Mouse (Mus musculus) heart, embryonic 13.5 days (tissue): ENCODE data around the gene Epn3. TPM values are rescaled to one million over a fixed set of nuclear protein-coding genes. Genes with fewer than 3 reads are reported as not detected.

Source experiments
- ATAC-seq: fragments of 200-750 bp; cut with Nextera tagmentation; 2 replicates; pipeline ENCODE4 v1.8.0; 2017; ENCODE audit warnings: moderate TSS enrichment; ENCODE audit not compliant: insufficient number of reproducible peaks, low FRiP score, low TSS enrichment; ENCODE audit errors: extremely low read depth
- H3K27ac ChIP-seq: fragments of 300-500 bp; sonication (generic); replicated peaks from 2 replicates; pipeline ENCODE4 v1.5.1; 2015; ENCODE audit warnings: moderate library complexity, mild to moderate bottlenecking, inconsistent platforms
- H3K27me3 ChIP-seq: fragments of 300-500 bp; sonication (generic); replicated peaks from 2 replicates; pipeline ENCODE4 v1.6.1; 2015; ENCODE audit warnings: mild to moderate bottlenecking, inconsistent platforms
- H3K36me3 ChIP-seq: fragments of 300-500 bp; sonication (generic); 2 replicates; pipeline ENCODE4 v1.6.1; 2015; ENCODE audit warnings: mild to moderate bottlenecking, inconsistent platforms
- H3K4me1 ChIP-seq: fragments of 300-500 bp; sonication (generic); 2 replicates; pipeline ENCODE4 v1.6.1; 2015; ENCODE audit warnings: inconsistent platforms
- H3K4me2 ChIP-seq: fragments of 300-500 bp; sonication (generic); 2 replicates; pipeline ENCODE4 v1.6.1; 2015; ENCODE audit warnings: inconsistent platforms, mild to moderate bottlenecking, moderate library complexity
- H3K4me3 ChIP-seq: fragments of 300-500 bp; sonication (generic); 2 replicates; pipeline ENCODE4 v1.5.1; 2015; ENCODE audit warnings: moderate library complexity, mild to moderate bottlenecking, inconsistent platforms
- H3K9ac ChIP-seq: fragments of 300-500 bp; sonication (generic); 2 replicates; pipeline ENCODE4 v1.6.1; 2015; ENCODE audit warnings: inconsistent platforms, mild to moderate bottlenecking, moderate library complexity
- H3K9me3 ChIP-seq: fragments of 300-500 bp; sonication (generic); 2 replicates; pipeline ENCODE4 v1.6.1; 2016; ENCODE audit warnings: inconsistent platforms
- WGBS: fragments of 180-500 bp; shearing (Covaris S2); methylation state at CpG from one replicate; pipeline ENCODE4 v1.1.7; 2015; ENCODE audit warnings: mixed read lengths; 5-methylcytosine and 5-hydroxymethylcytosine counted together
- polyA plus RNA-seq: library from polyadenylated mRNA; unstranded; fragments of >200 nt; fragmentation: Nextera tagmentation; extraction: Ambion mirVana; gene quantifications from 2 replicates; pipeline ENCODE4 v1.2.1, GENCODE M21; 2015

Epn3 gene
- polyA plus RNA-seq, 1 experiment from 2014 or later, result 11.8 TPM

DNA sequence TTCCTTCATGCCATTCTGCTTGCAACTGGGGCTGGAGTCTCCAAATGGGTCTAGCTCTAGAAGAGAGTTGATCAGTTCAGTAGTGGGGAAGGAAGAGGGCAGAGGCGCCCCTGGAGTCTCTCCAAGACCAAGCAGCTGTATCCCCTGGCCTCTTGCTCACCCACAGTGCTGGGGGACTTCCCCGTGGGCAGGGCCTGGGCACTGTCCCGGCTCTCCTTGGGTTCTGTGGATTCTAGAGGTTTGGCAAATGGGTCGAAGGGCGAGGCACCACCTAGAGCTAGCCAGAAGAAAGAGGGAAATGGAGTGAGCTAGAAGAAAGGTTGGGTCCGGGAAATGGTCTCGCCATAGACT, 8.1 kb downstream of the Epn3 start:
- no peak for ATAC-seq
- no peak overlapping the region for H3K27ac ChIP-seq
- H3K4me3 ChIP-seq, result peak overlapping the region; percentile 48; the same call in 1 of the 2 replicates
- H3K36me3 ChIP-seq, result peaks cover 20% of the 10 kb centered on the region
- H3K4me2 ChIP-seq, result peak overlapping the region; percentile 70
- H3K9me3 ChIP-seq, result no peaks in the 10 kb centered on the region
- no peak overlapping the region for H3K9ac ChIP-seq
- H3K27me3 ChIP-seq, result peaks cover 78% of the 10 kb centered on the region
- peaks cover 32% of the 10 kb centered on the region for H3K4me1 ChIP-seq
- WGBS, result 59% methylated on average over 7 of the region's 7 CpGs

DNA sequence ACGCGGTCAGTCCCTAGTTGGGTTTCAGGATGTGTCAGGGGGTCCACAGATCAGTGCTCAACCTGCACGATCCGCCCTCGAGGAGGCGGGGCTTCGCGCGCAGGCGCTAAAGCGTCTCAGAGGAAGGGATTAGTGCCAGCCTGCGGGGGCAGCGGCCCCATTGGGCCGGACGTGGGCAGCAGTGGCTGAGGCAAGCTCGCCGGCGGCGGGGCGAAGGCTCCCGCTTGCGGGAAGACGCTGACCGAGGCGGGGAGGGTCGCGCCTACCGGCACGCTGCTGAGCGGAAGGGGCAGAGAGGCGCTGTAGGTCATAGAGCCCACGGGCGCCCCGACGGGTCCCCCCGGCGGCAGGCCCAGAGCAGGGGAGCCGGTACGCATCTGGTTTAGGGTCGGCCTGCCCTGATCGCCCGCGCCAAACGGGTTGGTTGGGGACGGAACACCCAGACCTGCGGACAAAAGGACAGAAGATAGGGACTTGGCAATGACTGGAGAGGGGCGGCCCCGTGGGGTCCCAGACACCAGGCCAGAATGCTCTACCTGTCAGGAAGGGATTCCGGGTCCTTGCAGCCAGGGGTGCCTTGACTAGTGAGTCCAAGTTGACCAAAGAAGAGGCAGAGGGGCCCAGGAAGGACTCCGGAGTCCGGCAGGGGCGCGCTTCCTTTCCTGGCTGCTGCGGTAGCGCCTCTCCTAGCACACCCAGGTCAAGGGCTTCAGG, 8.6 kb downstream of the Epn3 start:
- Histone ChIP-seq H3K27ac (no peak overlapping the region), H3K36me3 (peaks cover 18% of the 10 kb centered on the region), H3K4me1 (peaks cover 30% of the 10 kb centered on the region), H3K4me2 (peak overlapping the region; percentile 70), H3K9me3 (no peaks in the 10 kb centered on the region), H3K4me3 (peak overlapping the region; percentile 48), H3K9ac (peak overlapping the region; percentile 76), H3K27me3 (peaks cover 81% of the 10 kb centered on the region)
- ATAC-seq, result no peak
- 14% methylated on average over 55 of the region's 55 CpGs for WGBS

DNA sequence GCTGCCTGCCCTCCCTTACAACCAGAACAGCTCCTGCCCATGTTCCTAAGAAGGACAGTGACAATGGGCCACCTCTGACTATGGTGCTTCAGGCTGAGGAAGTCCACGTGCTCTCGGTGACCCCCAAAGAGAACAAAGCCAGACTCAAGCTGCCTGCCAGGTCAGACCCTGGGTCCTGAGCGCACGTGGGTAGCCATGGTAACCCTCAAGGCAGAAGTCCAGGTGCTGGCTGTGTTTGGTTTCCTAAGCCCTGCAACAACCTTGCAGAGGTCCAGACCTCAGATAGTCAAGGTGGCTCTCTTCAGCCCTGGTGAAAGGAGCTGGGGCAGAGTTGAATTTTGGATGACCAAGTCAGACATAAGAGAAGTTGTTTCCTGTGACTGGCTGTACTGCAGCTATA, 10.0 kb downstream of the Epn3 start:
- no peak overlapping the region for H3K4me3 ChIP-seq
- H3K27me3 ChIP-seq, result peaks cover 89% of the 10 kb centered on the region
- H3K4me2 ChIP-seq, result no peak overlapping the region
- no peak overlapping the region for H3K27ac ChIP-seq
- no peak for ATAC-seq
- H3K9ac ChIP-seq, result no peak overlapping the region
- peaks cover 12% of the 10 kb centered on the region for H3K36me3 ChIP-seq
- WGBS, result 51% methylated on average over 4 of the region's 4 CpGs
- peaks cover 19% of the 10 kb centered on the region for H3K4me1 ChIP-seq
- no peaks in the 10 kb centered on the region for H3K9me3 ChIP-seq

GRCm38 (mm10) chr11:94488767-94489533, 10.8 kb downstream of the Epn3 start:
- WGBS, result 78% methylated on average over 11 of the region's 11 CpGs
- no peak overlapping the region for H3K9ac ChIP-seq
- no peak overlapping the region for H3K4me3 ChIP-seq
- H3K4me1 ChIP-seq, result peaks cover 14% of the 10 kb centered on the region
- H3K36me3 ChIP-seq, result peaks cover 11% of the 10 kb centered on the region
- no peak overlapping the region for H3K4me2 ChIP-seq
- no peaks in the 10 kb centered on the region for H3K9me3 ChIP-seq
- ATAC-seq, result no peak
- H3K27ac ChIP-seq, result no peak overlapping the region
- H3K27me3 ChIP-seq, result peaks cover 91% of the 10 kb centered on the region

GRCm38 (mm10) chr11:94486001-94486400, 13.8 kb downstream of the Epn3 start, which contains the start of gene Spata20:
Gene Spata20 (minus strand): TSS chr11:94486179.
- peaks cover 6% of the 10 kb centered on the region for H3K4me1 ChIP-seq
- H3K9ac ChIP-seq, result 0 out of 2 replicates have a peak within 1 kb of the TSS, but pooled peaks have one; percentile 42
- 3% methylated on average over 24 of the region's 24 CpGs for WGBS
- H3K9me3 ChIP-seq, result no peaks in the 10 kb centered on the region
- H3K27ac ChIP-seq, result no peak within 1 kb of the TSS
- no peaks in the 10 kb centered on the region for H3K36me3 ChIP-seq
- no peak for ATAC-seq
- peak within 1 kb of the TSS; percentile 33 for H3K4me3 ChIP-seq
- peak within 1 kb of the TSS; percentile 59 for H3K4me2 ChIP-seq
- peaks cover 83% of the 10 kb centered on the region for H3K27me3 ChIP-seq

- no peak overlapping the region for H3K27ac ChIP-seq
These were observed 14.6 kb downstream of the Epn3 start for GRCm38 (mm10) chr11:94485223-94485622.

GRCm38 (mm10) chr11:94484636-94485035, 15.1 kb downstream of the Epn3 start:
- Histone ChIP-seq H3K9ac (no peak overlapping the region), H3K4me2 (no peak overlapping the region), H3K4me1 (peaks cover 3% of the 10 kb centered on the region; the same call in 1 of the 2 replicates), H3K9me3 (no peaks in the 10 kb centered on the region), H3K27me3 (peaks cover 83% of the 10 kb centered on the region), H3K36me3 (no peaks in the 10 kb centered on the region), H3K27ac (no peak overlapping the region), H3K4me3 (no peak overlapping the region)
- WGBS, result 75% methylated on average over 9 of the region's 9 CpGs
- no peak for ATAC-seq

More at GRCm38 (mm10) chr11:94485223-94485622, 14.6 kb downstream of the Epn3 start:
- Histone ChIP-seq H3K4me3 (no peak overlapping the region), H3K27me3 (peaks cover 84% of the 10 kb centered on the region), H3K4me2 (no peak overlapping the region), H3K4me1 (peaks cover 3% of the 10 kb centered on the region; the same call in 1 of the 2 replicates), H3K9ac (no peak overlapping the region), H3K36me3 (no peaks in the 10 kb centered on the region), H3K9me3 (no peaks in the 10 kb centered on the region)
- WGBS, result 79% methylated on average over 5 of the region's 5 CpGs
- ATAC-seq, result no peak

GRCm38 (mm10) chr11:94483921-94484320, 15.9 kb downstream of the Epn3 start:
- no peak overlapping the region for H3K4me2 ChIP-seq
- H3K9me3 ChIP-seq, result no peaks in the 10 kb centered on the region
- no peak overlapping the region for H3K27ac ChIP-seq
- WGBS, result 74% methylated on average over 14 of the region's 14 CpGs
- H3K9ac ChIP-seq, result no peak overlapping the region
- H3K4me3 ChIP-seq, result no peak overlapping the region
- H3K36me3 ChIP-seq, result no peaks in the 10 kb centered on the region
- no peak for ATAC-seq
- H3K4me1 ChIP-seq, result peaks cover 3% of the 10 kb centered on the region; the same call in 1 of the 2 replicates
- peaks cover 83% of the 10 kb centered on the region for H3K27me3 ChIP-seq

GRCm38 (mm10) chr11:94483436-94483835, 16.3 kb downstream of the Epn3 start:
- H3K9me3 ChIP-seq, result no peaks in the 10 kb centered on the region
- WGBS, result 68% methylated on average over 11 of the region's 11 CpGs
- H3K36me3 ChIP-seq, result no peaks in the 10 kb centered on the region
- no peak overlapping the region for H3K9ac ChIP-seq
- peaks cover 85% of the 10 kb centered on the region for H3K27me3 ChIP-seq
- no peak overlapping the region for H3K4me3 ChIP-seq
- peaks cover 3% of the 10 kb centered on the region; the same call in 1 of the 2 replicates for H3K4me1 ChIP-seq
- ATAC-seq, result no peak
- H3K4me2 ChIP-seq, result no peak overlapping the region
- H3K27ac ChIP-seq, result no peak overlapping the region

DNA sequence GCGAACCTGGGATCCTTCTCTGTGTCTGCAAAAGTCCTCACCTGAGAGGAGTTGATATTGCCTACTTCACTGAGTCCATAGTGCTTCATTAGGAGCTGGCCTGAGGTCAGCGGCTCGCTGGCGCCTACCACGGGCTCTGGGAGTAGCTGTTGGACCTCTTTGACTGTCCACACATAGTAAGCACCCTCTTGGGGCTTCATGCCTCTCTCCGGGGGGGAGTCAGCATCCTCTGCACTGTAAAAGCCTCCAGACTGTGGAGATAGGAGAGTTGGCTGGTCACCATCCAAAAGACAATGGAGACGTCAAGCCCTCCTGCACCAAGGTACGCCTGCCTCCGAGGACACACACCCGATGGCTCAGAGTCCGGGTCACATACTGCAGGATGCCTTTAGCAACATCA, 17.0 kb downstream of the Epn3 start:
- ATAC-seq, result no peak
- H3K4me3 ChIP-seq, result no peak overlapping the region
- peaks cover 86% of the 10 kb centered on the region for H3K27me3 ChIP-seq
- no peak overlapping the region for H3K4me2 ChIP-seq
- H3K27ac ChIP-seq, result no peak overlapping the region
- no peaks in the 10 kb centered on the region for H3K9me3 ChIP-seq
- H3K4me1 ChIP-seq, result peaks cover 3% of the 10 kb centered on the region; the same call in 1 of the 2 replicates
- WGBS, result 84% methylated on average over 11 of the region's 11 CpGs
- no peak overlapping the region for H3K9ac ChIP-seq
- H3K36me3 ChIP-seq, result no peaks in the 10 kb centered on the region

DNA sequence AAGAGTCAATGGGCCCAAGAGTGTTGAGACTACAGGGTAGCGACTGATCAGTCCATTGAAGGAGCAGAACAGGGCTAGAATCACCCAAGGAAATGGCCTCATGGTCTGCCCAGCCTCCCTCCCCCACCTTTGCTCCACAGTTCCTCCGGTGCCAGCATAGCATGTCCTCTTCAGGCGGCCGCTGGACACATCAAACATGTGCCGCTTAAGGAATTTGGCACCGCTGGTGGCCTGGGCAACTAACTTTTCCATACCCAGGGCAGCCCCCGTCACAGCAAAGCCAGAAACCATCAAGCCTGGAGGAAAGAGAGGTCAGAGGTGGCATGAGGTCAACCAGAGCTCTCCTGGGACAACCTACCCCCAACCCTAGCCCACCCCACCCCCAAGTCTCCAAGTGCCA, 17.8 kb downstream of the Epn3 start:
- Histone ChIP-seq H3K4me3 (no peak overlapping the region), H3K4me1 (peaks cover 3% of the 10 kb centered on the region; the same call in 1 of the 2 replicates), H3K4me2 (no peak overlapping the region), H3K27me3 (peaks cover 86% of the 10 kb centered on the region), H3K9me3 (no peaks in the 10 kb centered on the region), H3K27ac (no peak overlapping the region), H3K9ac (no peak overlapping the region), H3K36me3 (no peaks in the 10 kb centered on the region)
- 89% methylated on average over 7 of the region's 7 CpGs for WGBS
- ATAC-seq, result no peak
